Mouse (Mus musculus): ENCODE data around the gene Mre11a.

Mre11a gene

GRCm38 (mm10) chr9:14821396-14821795 is 36.9 kb downstream of the Mre11a start:
- DNase-seq (ENCODE audit: low read depth, low spot score): no peak

GRCm38 (mm10) chr9:14824840-14825239 is 40.4 kb downstream of the Mre11a start:
- no peak for DNase-seq (ENCODE audit: low read depth, low spot score)

GRCm38 (mm10) chr9:14827875-14828274 is 43.4 kb downstream of the Mre11a start:
- DNase-seq (ENCODE audit: low read depth, low spot score): no peak

GRCm38 (mm10) chr9:14832046-14832445 is 47.6 kb downstream of the Mre11a start:
- no peak for DNase-seq (ENCODE audit: low read depth, low spot score)

GRCm38 (mm10) chr9:14835335-14836075 is 51.1 kb downstream of the Mre11a start:
- no peak for DNase-seq (ENCODE audit: low read depth, low spot score)

GRCm38 (mm10) chr9:14839527-14839926 is 55.1 kb downstream of the Mre11a start:
- DNase-seq (ENCODE audit: low read depth, low spot score): no peak

GRCm38 (mm10) chr9:14839970-14840369 is 55.5 kb downstream of the Mre11a start:
- DNase-seq (ENCODE audit: low read depth, low spot score): no peak

GRCm38 (mm10) chr9:14841878-14842761 is 57.7 kb downstream of the Mre11a start:
- DNase-seq (ENCODE audit: low read depth, low spot score): no peak

- DNase-seq (ENCODE audit: low read depth, low spot score): no peak
Observed at GRCm38 (mm10) chr9:14843311-14843857, 58.9 kb downstream of the Mre11a start.

GRCm38 (mm10) chr9:14843901-14844300 is 59.4 kb downstream of the Mre11a start:
- DNase-seq (ENCODE audit: low read depth, low spot score): no peak

GRCm38 (mm10) chr9:14846428-14846827 is 62.0 kb downstream of the Mre11a start:
- no peak for DNase-seq (ENCODE audit: low read depth, low spot score)

GRCm38 (mm10) chr9:14848267-14848935 is 63.9 kb downstream of the Mre11a start:
- DNase-seq (ENCODE audit: low read depth, low spot score): no peak

GRCm38 (mm10) chr9:14854585-14854984 is 70.1 kb downstream of the Mre11a start:
- DNase-seq (ENCODE audit: low read depth, low spot score): no peak

GRCm38 (mm10) chr9:14856922-14857654 is 72.6 kb downstream of the Mre11a start:
- DNase-seq (ENCODE audit: low read depth, low spot score): no peak

GRCm38 (mm10) chr9:14858170-14858706 is 73.8 kb downstream of the Mre11a start:
- no peak for DNase-seq (ENCODE audit: low read depth, low spot score)

- no peak for DNase-seq (ENCODE audit: low read depth, low spot score)
Observed at GRCm38 (mm10) chr9:14858782-14859181, 74.3 kb downstream of the Mre11a start.

GRCm38 (mm10) chr9:14859868-14860639 is 75.6 kb downstream of the Mre11a start, which contains the start of gene Gpr83:
Gpr83 (plus strand) TSS chr9:14860210.
- DNase-seq (ENCODE audit: low read depth, low spot score): no peak

GRCm38 (mm10) chr9:14863126-14863525 is 78.7 kb downstream of the Mre11a start:
- no peak for DNase-seq (ENCODE audit: low read depth, low spot score)

GRCm38 (mm10) chr9:14864726-14865125 is 80.3 kb downstream of the Mre11a start:
- DNase-seq (ENCODE audit: low read depth, low spot score): no peak

GRCm38 (mm10) chr9:14866957-14867356 is 82.5 kb downstream of the Mre11a start:
- no peak for DNase-seq (ENCODE audit: low read depth, low spot score)
